Mouse (Mus musculus): Measurements from ENCODE around the gene Eps8l2. TPM values are rescaled to one million over a fixed set of nuclear protein-coding genes. Genes with fewer than 3 reads are reported as not detected.

Gene Eps8l2
- total RNA-seq, 2 experiments from 2014 or later = 3.2 to 4.3 TPM

DNA sequence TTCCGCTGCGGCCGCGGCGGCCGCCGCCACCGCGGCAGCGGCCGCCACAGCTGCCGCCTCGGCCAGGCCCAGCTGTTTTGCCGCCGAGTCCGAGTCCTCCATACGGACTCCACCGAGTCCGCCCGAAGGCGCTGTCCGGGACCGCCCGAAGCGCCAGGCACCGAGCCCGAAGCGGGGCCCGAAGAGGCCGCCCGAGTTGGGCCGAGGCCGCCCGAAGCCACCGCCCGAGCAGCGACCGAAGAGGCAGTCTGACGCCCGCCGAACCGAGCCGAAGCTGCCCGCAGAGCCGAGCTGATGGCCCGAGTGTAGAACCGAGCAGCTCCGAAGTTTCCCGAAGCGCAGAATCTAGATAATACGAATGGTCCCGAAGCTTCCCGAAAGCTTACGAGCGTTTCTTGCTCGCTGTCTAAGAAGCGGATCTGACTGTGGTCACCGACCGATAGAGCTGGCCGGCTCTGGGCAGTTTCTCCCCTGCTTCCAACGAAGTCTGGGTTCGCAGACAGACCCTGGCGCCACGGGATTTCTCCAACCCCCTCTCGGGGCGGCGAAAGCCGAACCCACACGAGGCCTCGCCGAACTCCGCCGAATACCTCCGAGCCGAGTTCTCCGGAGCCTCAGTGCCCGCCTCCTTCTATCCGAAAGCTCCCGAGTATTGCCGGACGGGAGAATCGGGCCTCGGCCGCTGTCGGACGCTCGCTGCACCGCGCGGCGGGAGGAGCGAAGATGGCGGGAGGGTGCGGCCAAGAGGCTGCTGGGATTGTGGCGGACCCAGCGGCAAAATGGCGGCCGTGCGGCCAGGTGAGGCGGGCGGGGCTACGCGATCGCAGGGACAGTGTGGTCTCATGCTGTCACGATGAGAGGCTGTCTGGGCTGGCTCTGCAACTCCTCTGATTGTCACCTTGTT, 11.0 kb upstream of the Eps8l2 start, which contains the start of the genes Deaf1 and Tmem80:
TSS of gene Deaf1 (minus strand) at position 222 of the 904 bp plus-strand sequence.
TSS of gene Tmem80 (plus strand) at position 271 of the 904 bp plus-strand sequence.
- peak; percentile 97 for DNase-seq (ENCODE audit: low spot score)
- intact Hi-C loops (cut with DNase I) = loop anchor here (5.0 kb wide), 1 partner anchor 60 kb away; the partner anchor contains the start of gene Irf7

DNA sequence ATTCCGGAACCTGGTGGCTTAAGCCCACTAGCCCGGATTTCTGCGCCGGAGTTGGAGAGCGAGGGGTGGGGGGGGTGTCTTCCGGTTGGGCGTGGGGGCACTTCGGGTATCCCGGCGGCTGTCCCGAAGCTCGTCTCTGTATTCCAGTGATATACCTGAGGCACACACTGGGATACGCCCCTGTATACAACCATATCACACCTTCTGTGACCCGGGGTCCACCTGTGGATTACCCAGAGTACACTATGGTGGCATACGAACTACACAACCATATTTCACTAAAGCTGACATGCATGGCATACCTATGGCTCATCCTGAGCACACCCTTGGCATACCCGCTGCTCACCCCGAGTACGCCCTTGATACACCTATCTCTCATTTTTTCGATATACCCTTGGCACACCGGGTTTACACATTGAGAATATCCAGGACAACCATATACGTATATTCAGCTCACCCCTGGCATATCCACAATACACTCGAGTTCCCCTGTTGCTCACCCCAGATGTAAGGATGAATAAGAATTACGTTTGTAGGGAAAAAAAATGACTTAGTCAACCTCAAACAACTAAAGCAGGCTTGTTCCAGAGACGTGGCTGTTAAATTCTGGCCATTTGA, 10.2 kb upstream of the Eps8l2 start:
- DNase-seq (ENCODE audit: low spot score) = no peak
- intact Hi-C loops (cut with DNase I) = loop anchor here (5.0 kb wide), 1 partner anchor 61 kb away; the partner anchor contains the start of gene Irf7

DNA sequence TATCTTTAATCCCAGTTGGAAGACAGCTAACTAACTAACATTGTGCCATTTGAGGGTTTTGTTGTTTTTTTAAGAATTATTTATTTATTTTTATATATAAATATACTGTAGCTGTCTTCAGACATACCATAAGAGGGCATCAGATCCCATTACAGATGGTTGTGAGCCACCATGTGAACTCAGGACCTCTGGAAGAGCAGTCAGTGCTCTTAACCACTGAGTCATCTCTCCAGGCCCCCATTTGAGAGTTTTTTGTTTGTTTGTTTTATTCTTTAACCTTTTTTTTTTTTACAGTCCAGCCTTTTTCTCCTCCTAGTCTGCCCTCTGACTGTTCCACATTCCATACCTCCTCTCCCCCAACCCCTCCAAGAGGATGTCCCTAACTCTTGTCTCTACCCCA, 8.0 kb upstream of the Eps8l2 start:
- intact Hi-C loops (cut with DNase I) = no loop called here
- DNase-seq (ENCODE audit: low spot score) = no peak

DNA sequence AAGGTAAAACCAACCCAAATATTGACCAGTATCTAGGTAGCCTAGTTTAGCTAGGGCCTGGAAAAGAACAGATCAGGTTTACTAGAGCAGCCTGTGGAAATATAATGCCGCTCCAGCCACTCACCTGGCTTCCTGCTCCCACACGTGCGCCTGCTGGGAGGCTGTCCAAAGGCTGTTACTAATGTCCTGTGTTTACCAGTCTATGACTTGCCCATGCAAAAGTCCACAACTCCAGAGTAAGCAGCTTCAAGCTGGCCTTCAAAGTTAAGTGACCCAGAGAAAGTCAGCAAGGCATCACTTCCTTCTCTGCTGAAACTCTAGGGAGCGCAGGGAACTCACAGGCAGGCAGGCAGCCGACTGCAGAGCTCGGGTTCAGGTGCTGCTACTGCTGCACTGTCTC, 6.7 kb upstream of the Eps8l2 start:
- no peak for DNase-seq (ENCODE audit: low spot score)
- intact Hi-C loops (cut with DNase I) = no loop called here

DNA sequence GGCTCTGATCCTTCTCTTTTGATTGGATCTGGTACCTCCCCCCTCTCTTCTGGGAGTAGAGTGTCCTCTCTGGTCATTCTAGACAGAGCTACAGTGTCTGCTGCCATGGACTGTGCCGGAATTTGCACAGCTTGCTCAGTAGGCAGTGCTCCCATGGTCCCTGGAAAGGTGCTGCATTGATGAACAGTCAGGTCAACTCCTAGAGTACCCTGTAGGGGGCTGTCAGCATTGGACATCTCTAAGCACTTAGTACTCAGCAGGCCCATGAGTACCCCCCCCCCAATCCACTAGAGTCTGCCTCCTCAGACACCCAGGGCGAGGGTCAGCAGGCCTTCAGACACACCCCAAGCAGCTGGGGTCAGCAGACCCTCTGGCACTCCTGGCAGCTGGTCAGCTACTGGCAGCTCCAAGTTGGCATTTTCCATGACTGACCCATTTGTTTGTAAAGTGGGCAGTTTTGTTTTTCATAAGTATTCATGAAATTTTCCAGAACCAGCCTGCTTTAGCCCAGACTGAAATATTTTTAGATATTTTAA, 3.6 kb upstream of the Eps8l2 start:
- no peak for DNase-seq (ENCODE audit: low spot score)
- intact Hi-C loops (cut with DNase I) = no loop called here

DNA sequence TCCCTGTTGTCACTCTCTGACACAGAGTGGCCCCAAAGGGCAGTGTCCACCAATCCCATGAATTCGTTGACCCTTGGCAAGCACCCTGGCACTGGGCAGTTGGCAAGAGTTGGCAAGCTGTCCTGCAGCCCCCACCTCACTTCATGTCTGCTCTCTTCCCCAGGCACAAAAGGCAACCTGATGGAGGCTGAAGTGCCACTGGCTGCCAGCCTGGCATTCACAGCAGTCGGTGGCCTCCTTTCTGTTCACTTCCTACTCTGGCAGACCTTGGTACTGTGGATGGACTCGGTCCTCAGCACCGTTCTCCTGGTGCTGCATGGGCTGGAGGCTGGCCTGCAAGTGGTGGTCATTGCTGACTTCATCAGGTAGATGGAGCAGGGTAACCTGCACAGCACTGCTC, 3.0 kb upstream of the Eps8l2 start:
- intact Hi-C loops (cut with DNase I) = no loop called here
- DNase-seq (ENCODE audit: low spot score) = no peak

DNA sequence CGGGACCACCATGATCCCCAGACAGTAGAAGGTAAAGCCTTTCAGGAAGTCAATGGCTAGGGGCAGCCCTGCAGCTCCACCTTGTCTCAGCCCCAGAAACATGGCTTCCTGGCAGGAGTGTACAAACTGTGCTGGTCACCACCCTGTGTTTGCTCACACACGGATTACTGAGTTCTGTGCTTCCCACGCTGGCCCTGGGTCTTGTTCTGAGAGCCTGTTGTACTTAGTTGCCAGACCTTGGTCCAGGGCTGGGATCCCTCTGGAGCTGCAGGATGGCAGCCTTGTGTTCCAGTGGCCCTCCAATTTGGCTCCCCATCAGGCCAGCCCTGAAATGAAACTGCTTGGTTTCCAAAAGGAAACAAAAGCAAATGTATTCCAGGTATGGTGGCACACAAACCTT, 2.4 kb upstream of the Eps8l2 start:
- DNase-seq (ENCODE audit: low spot score) = no peak
- intact Hi-C loops (cut with DNase I) = no loop called here

DNA sequence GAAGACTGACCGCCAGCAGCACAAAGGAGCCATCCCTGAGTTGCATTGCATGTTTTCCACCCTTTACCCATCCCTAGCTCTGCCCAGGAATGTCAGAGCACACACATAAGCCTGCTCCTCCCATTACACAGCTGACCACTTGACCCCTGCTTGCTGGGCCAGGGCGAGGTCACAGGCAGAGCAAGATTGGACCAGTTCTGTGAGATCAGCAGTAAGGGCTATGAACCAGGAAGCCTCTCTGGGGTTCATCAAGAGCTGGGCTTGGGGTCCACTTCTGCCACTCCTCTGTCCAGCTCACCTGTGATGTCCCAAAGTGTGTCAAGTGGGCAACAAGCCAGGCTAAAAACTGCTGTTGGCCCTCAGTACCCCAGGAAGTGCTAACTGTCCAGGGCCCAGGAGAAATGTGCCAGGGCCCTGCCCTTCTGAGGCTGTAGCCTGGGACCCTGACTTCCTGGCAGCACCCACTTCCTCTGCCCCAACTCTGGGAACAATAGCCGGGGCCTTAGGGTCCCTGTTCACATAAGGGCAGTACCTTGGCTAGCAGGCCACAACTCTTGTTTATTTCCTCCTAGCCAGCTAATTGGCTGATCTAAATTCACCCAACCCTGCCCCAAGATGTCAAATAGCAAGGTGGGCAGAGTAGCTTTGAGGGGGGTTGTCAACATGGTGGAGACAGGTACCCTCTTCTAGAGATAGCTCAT, 814 bp upstream of the Eps8l2 start:
- no peak for DNase-seq (ENCODE audit: low spot score)
- intact Hi-C loops (cut with DNase I) = no loop called here

DNA sequence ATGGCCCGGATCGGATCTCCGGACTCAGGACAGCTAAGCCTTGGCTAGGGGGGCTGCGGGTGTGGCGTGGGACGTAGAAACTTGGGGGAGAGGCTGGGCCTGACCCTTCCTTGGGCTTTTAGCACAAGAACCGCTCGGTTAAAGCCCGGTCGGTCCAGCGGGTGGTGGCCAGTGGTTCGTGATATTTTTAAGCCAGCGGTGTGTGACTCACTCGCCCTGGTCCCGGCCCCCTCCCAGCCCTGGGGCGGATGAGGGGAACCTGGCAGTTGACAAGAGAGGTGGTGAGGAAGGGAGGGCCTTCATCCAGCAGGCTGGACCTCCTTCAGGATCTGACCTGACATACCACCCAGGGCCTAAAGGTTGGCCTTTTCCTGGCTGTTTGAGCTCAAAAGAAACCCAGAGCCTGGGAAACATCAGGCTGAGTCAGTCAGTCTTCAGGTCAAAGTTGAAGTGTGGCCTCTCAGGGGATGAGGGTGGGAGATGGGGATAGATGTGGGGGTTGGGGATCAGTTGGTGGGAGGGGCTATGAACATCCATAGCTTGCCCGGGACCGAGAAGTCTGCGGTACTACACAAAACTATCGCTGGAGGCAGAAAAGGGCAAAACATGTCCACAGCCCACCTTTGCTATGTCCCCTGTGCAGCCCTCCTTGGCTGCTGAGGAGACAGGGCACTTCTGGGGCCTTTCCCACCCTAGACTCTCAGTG, 688 bp downstream of the Eps8l2 start:
- no peak for DNase-seq (ENCODE audit: low spot score)
- intact Hi-C loops (cut with DNase I) = no loop called here

DNA sequence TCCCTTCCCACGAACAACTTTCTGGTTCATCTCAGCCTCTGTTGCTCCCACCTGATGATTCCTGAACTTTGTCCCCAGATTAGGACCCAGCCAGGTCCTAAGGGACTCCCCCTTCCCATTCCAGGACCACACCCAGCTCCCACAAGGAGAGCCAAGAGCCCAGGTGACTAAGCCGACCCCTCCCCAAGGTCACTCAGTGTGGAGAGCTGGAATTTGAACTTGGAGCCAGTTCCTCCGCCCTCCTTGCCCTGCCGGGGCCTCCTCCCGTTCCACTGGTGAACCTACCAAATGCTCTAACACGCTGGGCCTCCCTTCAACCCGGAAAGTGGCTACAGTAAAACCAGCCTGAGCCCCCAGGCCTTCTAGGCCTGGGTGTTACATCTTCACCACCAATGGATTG, 1.3 kb downstream of the Eps8l2 start:
- intact Hi-C loops (cut with DNase I) = no loop called here
- DNase-seq (ENCODE audit: low spot score) = no peak

DNA sequence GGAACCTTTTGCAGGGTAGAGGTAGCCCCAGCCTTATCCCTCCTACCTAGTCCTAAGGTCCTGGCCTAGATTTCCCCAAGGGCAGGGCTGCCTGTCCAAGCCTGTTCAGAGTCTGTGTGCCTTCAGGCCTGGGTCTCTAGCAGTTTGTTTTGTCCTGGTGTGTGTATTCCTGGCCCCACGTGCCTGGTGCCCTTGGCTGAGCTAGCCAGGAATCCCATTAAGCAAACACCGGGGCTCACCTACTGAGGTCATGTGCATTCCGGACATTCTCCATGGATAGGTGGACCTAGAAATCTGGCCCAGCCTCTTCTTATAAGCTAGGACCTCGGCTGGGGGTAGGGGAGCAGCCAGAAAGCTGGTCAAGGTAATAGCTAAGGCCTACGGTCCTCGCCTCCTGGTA, 1.8 kb downstream of the Eps8l2 start:
- intact Hi-C loops (cut with DNase I) = no loop called here
- DNase-seq (ENCODE audit: low spot score) = no peak

DNA sequence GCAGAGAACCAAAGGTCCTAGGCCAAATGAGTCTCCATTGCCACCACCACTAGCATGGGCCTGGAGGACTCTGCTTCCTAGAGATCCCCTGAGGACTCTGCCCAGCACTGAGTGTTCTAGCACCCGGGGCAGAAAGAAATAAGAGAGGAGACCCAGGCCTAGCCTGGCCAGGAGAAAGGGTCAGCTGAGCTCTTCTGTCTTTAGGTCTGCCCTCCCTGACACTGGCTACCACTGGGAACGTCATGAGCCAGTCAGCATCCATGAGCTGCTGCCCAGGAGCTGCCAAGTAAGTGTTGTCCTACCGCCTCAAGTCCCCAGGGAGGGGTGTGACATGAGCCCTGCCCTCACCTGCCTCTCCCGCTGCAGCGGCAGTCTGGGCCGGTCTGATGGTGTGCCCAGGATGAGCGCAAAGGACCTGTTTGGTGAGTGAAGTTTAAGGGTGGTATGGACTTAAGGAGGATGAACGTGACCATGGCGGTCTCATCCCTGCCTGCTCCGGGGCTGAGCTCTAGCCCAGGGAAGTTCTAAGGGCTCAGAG, 3.1 kb downstream of the Eps8l2 start:
- DNase-seq (ENCODE audit: low spot score) = no peak
- intact Hi-C loops (cut with DNase I) = no loop called here

DNA sequence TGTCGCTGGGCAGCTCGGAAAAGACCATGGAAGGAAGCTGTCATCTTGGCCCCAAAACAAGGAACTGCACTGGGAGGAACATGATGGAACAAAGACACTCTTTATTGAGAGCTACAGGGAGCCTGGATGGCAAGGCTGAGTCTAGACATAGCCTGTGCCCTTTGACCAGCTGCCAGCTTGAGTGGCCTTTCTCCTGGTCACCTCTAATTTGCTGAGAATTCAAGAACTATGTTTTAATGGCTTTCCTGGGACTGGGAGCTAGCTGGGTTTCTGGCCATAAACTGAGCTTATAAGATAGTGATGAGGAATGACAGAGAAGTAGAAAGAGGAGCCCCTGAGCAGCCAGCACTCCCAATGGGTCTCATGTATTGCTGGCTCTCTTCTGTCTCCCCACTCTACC, 4.5 kb downstream of the Eps8l2 start:
- no peak for DNase-seq (ENCODE audit: low spot score)
- intact Hi-C loops (cut with DNase I) = no loop called here

DNA sequence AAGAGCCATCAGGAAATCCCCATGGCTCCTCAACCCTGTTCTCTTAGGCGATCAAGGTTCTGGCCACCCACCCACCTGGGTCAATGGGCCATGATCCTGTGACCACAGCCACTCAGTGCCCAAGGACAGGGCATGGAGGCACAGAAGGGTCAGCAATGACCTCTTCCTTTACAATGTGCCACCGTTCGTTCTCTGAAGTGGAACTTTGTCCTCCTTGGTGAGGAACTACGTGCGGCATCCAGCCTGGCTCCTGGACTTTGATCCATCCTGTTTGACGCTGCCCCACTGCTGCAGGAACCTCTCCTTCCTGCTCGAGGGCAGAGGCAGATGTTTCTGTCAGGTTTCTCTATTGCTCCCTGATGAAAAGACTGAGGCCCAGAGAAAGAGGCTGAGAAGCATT, 5.0 kb downstream of the Eps8l2 start:
- no peak for DNase-seq (ENCODE audit: low spot score)
- intact Hi-C loops (cut with DNase I) = no loop called here

DNA sequence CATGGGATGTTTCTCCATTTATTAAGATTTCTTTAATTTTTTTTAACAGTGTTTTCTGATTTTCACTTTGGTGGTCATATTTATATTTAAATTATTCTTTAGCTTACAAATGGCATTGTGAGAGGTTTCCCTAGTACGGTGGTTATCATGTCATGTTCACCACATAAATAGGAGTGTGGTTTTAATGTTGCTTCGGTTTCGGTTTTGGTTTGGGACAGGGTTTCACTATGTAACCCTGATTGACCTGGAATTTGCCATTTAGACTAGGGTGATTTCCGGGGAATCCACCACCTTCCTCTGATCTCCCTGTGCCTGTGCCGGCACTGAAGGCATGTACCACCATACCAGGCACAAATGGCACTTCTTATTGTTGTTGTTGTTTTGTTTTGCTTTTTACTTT, 6.1 kb downstream of the Eps8l2 start:
- intact Hi-C loops (cut with DNase I) = no loop called here
- no peak for DNase-seq (ENCODE audit: low spot score)

DNA sequence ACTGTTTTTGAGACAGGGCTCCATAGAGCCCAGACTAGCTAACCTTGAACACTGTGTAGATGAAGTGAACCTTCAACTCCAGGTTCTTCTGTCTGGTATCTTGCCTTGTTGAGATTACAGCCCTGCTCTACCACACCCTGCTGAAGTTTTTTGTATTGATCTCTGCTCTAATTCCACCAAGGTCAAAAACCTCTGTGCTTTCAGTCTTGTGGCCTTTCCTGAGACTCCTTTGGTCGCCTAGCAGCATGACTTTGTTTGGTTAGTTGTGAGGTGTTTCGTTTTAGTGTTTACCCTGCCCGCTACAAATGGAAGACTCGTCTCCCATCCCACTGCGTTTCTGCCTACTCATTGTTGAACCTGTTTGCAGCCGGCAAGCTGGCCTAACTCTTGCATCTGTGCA, 12.4 kb downstream of the Eps8l2 start:
- no peak for DNase-seq (ENCODE audit: low spot score)
- intact Hi-C loops (cut with DNase I) = no loop called here

DNA sequence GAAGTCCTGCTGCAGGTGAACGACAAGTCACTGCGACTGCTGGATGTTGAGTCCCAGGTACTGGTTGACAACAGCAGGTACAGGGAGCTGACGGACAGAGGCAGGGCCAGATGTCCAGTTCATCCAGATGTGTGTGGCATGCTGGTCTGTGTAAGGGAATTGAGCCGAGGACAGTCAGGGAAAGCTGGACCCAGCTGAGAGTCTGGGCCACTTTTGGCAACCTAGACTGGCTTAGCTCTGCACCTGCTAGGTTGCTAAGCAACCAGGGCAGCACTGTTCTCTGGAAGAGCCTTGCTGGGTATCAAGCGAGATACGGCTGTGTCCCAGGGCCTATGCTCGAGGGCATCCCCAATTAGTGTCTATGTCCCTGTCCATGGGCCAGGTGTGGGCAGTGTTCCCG, 16.4 kb downstream of the Eps8l2 start:
- DNase-seq (ENCODE audit: low spot score) = no peak
- intact Hi-C loops (cut with DNase I) = no loop called here

DNA sequence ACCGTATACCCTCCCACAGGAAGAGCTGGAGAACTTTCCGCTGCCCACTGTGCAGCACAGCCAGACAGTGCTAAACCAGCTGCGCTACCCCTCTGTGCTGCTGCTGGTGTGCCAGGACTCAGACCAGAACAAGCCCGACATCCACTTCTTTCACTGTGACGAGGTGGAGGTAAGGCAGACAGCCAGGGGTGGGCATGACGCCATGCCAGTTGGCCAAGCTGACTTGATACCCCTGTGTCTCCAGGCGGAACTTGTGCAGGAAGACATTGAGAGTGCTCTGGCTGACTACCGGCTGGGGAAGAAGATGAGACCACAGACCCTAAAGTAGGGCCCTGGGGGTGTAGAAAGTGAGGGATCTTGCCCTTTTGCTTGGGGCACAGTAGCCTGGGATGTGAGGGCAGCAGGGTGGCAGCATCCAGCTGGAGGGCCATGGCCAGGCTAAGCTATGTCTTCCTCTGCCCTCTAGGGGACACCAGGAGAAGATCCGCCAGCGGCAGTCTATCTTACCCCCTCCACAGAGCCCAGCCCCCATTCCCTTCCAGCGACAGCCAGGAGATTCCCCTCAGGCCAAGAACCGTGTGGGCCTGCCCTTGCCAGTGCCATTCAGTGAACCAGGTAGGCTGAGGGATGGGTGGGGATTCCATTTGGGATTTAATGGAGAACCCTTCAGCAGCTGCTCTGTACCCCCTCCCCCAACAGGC, 17.1 kb downstream of the Eps8l2 start:
- intact Hi-C loops (cut with DNase I) = no loop called here
- DNase-seq (ENCODE audit: low spot score) = no peak

DNA sequence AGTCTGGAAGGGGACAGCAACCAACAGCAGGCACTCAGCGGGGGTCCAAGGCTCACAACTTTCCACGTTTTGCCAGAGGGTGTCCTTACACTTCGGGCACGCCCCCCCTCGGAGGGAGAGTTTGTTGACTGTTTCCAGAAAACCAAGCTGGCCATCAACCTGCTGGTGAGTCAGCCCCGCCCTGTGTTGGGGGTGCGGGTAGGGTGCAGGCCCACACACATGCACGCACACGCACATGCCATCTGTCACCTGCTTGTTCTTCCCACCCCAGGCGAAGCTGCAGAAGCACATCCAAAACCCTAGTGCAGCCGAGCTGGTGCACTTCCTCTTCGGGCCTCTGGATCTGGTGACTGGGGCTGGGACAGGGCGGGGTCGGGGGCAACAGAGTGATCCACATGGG, 18.3 kb downstream of the Eps8l2 start:
- DNase-seq (ENCODE audit: low spot score) = no peak
- intact Hi-C loops (cut with DNase I) = no loop called here
